Mouse (Mus musculus) thymus, adult 2 months (tissue): Measurements from ENCODE around the gene Tmem240. TPM values are rescaled to one million over a fixed set of nuclear protein-coding genes. Genes with fewer than 3 reads are reported as not detected.
A peak's percentile ranks its signal among the peaks of the same experiment; 100 is the strongest.

Source experiments
- DNase-seq: peaks from one replicate; pipeline ENCODE4 v3.0.0; 2021
- H3K27ac ChIP-seq: fragments of 200-500 bp; 2 replicates; pipeline ENCODE4 v1.5.1; 2012; ENCODE audit warnings: low read length, control low read depth; ENCODE audit not compliant: control insufficient read depth, insufficient read depth
- H3K27me3 ChIP-seq: fragments of 200-500 bp; 2 replicates; pipeline ENCODE4 v1.6.1; 2012; ENCODE audit warnings: mild to moderate bottlenecking, low read length, moderate library complexity, mixed read lengths; ENCODE audit not compliant: control insufficient read depth, insufficient read depth
- H3K36me3 ChIP-seq: fragments of 200-500 bp; 2 replicates; pipeline ENCODE4 v1.6.1; 2012; ENCODE audit warnings: mild to moderate bottlenecking, low read length, moderate library complexity; ENCODE audit not compliant: control insufficient read depth, insufficient read depth
- H3K4me1 ChIP-seq: fragments of 200-500 bp; replicated peaks from 2 replicates; pipeline ENCODE4 v1.6.1; 2012; ENCODE audit warnings: low read length; ENCODE audit not compliant: control insufficient read depth, insufficient read depth
- H3K4me3 ChIP-seq: fragments of 200-500 bp; 2 replicates; pipeline ENCODE4 v1.5.1; 2012; ENCODE audit warnings: mild to moderate bottlenecking, low read length, control low read depth, moderate library complexity; ENCODE audit not compliant: control insufficient read depth, insufficient read depth
- CTCF ChIP-seq: fragments of 200-500 bp; IDR thresholded peaks from 2 replicates; pipeline ENCODE4 v1.5.1; 2012; ENCODE audit warnings: mild to moderate bottlenecking, control low read depth, low read length, moderate library complexity, borderline replicate concordance; ENCODE audit not compliant: control insufficient read depth, poor library complexity, insufficient read depth; ENCODE audit errors: extremely low read depth
- POLR2A ChIP-seq: fragments of 200-500 bp; IDR thresholded peaks from 2 replicates; pipeline ENCODE4 v1.6.1; 2012; ENCODE audit warnings: mild to moderate bottlenecking, low read length, control low read depth, moderate library complexity; ENCODE audit not compliant: control insufficient read depth, poor library complexity, insufficient read depth; ENCODE audit errors: extremely low read depth
- WGBS: fragments of 180-500 bp; shearing (Covaris S2); methylation state at CpG from one replicate; pipeline ENCODE4 v1.1.7; 2018; 5-methylcytosine and 5-hydroxymethylcytosine counted together
- polyA plus RNA-seq: library from polyadenylated mRNA; depleted of rRNA; stranded (reverse); fragments of >200 nt; gene quantifications from 2 replicates; pipeline ENCODE4 v1.2.3, GENCODE M21; 2012

Gene Tmem240
- polyA plus RNA-seq, 1 experiment = 4.9 TPM

DNA sequence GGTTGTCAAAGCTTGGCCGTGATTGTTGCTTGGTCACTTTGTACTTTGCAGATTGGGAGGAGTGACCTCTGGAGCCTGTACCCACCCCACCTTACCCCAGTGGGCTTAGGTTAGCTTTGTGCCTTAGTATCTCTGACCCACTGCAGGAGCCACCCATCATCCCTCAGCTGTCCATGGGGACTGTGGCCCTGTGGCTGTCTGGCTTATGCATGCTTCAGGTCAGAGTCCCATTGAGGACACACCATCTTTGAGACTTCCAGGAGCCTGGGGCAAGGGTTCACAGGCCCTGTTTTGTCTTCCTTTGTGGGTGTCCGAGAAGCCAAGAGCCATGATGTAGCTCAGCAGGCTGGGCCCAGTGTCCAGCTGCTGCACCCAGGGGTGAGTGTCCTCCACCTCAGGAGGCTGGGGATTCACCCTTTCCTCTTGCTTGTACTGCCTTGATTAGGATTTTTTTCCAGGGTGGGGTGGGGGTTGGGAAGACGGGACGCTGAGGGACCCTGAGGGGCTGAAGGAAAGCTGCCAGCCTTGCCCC, 39.0 kb upstream of the Tmem240 start:
- H3K4me1 ChIP-seq = peaks cover 14% of the 10 kb centered on the region
- no peak overlapping the region for H3K4me3 ChIP-seq

DNA sequence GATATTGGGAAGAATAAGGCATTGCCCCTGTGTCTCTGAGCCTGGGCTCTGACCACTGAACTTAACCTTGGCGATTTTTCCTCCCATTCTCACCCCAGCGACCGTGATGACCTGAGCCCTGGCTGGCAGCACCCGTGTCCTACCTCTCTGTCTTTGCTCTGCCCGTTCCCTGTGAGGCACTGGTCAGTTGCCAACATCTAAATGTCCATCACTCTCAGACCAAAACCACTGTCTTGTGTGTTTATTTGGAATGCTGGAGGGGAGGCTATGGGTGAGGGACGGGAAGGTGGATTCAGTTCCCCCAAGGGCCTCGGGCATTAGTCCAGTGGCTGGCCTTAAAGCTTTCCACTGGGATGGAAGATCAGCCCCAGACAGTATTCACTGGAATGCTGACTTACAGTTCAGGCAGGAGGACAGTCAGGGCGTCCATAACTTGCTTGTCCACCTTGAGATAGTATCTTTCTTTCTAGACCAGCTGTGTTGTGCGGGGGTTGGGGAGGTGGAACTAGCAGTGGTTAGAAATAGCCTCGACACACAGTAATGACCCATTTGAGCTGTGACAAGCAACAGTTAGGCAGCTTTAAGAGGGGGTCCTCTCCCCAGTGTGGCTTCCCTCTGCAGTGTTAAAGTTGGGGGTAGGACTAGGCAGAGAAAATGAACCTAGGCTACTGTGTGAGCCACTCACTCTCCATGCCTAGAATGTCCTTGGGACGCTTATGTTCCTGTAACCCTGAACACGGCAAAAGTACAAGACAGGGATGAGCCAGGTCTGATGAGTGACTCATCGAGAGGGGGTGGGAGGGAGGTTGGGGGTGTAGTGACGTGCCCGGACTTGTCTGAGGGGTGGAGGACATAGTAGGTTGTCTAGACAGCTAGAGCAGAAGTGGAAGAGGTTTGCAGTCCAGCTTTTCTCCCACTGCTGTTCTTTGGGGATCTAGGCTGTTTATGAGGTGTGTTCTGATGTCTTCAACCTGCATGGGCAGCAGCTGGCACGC, 38.0 kb upstream of the Tmem240 start:
- WGBS = 89% methylated on average over 16 of the region's 16 CpGs
- no peaks in the 10 kb centered on the region for H3K27me3 ChIP-seq
- H3K4me3 ChIP-seq = no peak overlapping the region
- no peaks in the 10 kb centered on the region for H3K36me3 ChIP-seq
- TF ChIP-seq POLR2A = no peak
- TF ChIP-seq CTCF = no peak
- H3K27ac ChIP-seq = no peak overlapping the region
- no peak for DNase-seq
- H3K4me1 ChIP-seq = peaks cover 14% of the 10 kb centered on the region

More for the DNA sequence above, 39.0 kb upstream of the Tmem240 start:
- 98% methylated on average over 4 of the region's 4 CpGs for WGBS
- TF ChIP-seq POLR2A (no peak), CTCF (no peak)
- Histone ChIP-seq H3K27ac (no peak overlapping the region), H3K27me3 (no peaks in the 10 kb centered on the region), H3K36me3 (no peaks in the 10 kb centered on the region)
- DNase-seq = no peak

GRCm38 (mm10) chr4:155700425-155700824, 34.2 kb upstream of the Tmem240 start:
- DNase-seq = peak; percentile 13
- Histone ChIP-seq H3K36me3 (no peaks in the 10 kb centered on the region), H3K4me3 (no peak overlapping the region), H3K27ac (no peak overlapping the region), H3K4me1 (peaks cover 8% of the 10 kb centered on the region), H3K27me3 (no peaks in the 10 kb centered on the region)
- TF ChIP-seq POLR2A (no peak), CTCF (no peak)

- Histone ChIP-seq H3K27me3 (no peaks in the 10 kb centered on the region), H3K27ac (no peak overlapping the region), H3K36me3 (no peaks in the 10 kb centered on the region), H3K4me3 (no peak overlapping the region), H3K4me1 (peaks cover 8% of the 10 kb centered on the region)
- 98% methylated on average over 4 of the region's 4 CpGs for WGBS
- TF ChIP-seq CTCF (no peak), POLR2A (no peak)
- no peak for DNase-seq
Measured at GRCm38 (mm10) chr4:155703425-155703929, 31.1 kb upstream of the Tmem240 start.

- 0 out of 2 replicates have a peak, but pooled peaks have one; percentile 14 for TF ChIP-seq CTCF
- peak; percentile 74 for TF ChIP-seq POLR2A
- DNase-seq = peak; percentile 91
Measured at GRCm38 (mm10) chr4:155704721-155705591, 29.6 kb upstream of the Tmem240 start, which contains the start of gene Ssu72. Gene Ssu72, plus strand, starts transcription at chr4:155704800.

GRCm38 (mm10) chr4:155705592-155705929, 29.0 kb upstream of the Tmem240 start:
- 1% methylated on average over 19 of the region's 19 CpGs for WGBS
- H3K27me3 ChIP-seq = no peaks in the 10 kb centered on the region
- H3K4me1 ChIP-seq = peaks cover 13% of the 10 kb centered on the region
- no peak for TF ChIP-seq POLR2A
- no peak for TF ChIP-seq CTCF
- H3K36me3 ChIP-seq = no peaks in the 10 kb centered on the region
- peak overlapping the region; percentile 67 for H3K4me3 ChIP-seq
- DNase-seq = no peak
- peak overlapping the region; percentile 75 for H3K27ac ChIP-seq

More at GRCm38 (mm10) chr4:155704721-155705591, 29.6 kb upstream of the Tmem240 start, which contains the start of gene Ssu72:
- Histone ChIP-seq H3K27ac (peak within 1 kb of the TSS; percentile 75), H3K27me3 (no peaks in the 10 kb centered on the region), H3K36me3 (no peaks in the 10 kb centered on the region), H3K4me3 (peak within 1 kb of the TSS; percentile 67), H3K4me1 (peaks cover 11% of the 10 kb centered on the region)
- under 1% methylated on average over 83 of the region's 83 CpGs for WGBS
